Mouse (Mus musculus) T-cell, adult 2 months (primary cell): Measurements from ENCODE around the gene Mpped2.

Experiments
- DNase-seq: peaks from one replicate; pipeline ENCODE4 v3.0.0; 2022; ENCODE audit warnings: low spot score

Gene Mpped2

DNA sequence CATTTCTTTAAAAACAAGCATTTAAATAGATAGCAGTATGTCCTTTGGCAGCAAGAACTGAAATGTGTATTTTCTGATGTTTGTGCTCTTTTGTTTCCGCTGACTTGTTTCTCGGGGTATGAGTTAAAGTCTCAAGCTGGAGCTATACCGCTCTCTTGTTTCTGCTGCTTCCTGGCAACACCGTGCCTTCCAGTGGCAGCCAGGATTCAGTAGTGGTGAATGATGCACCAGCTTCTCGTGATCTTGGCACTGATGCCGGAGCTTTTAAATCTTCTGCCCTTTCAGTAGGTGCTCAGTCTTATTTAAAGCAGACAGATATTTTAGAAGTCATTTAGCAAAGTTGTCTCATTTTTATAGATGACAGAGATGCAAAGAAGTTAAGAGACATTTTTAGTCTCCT is 53.1 kb downstream of the Mpped2 start:
- no peak for DNase-seq

DNA sequence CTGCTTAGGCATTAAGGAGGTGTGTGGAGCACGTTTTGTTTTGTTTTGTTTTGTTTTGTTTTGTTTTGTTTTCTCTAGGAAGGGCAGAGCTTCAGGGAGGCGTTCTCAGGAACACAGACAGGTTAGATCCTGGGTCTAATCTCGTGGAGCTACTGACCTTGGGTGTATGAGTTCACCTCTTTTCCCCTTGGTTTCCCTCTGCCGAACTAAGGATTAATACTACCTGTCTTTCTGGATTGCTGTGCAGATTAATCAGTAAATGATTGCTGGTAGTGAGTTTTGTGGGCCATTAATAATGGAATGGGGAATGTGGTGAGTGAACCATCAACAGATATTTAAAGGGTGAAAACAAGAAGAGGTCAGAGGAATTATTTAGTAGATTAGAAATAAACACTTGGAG is 53.8 kb downstream of the Mpped2 start:
- no peak for DNase-seq

GRCm38 (mm10) chr2:106747342-106747741 is 54.3 kb downstream of the Mpped2 start:
- DNase-seq = no peak

- no peak for DNase-seq
Measured at GRCm38 (mm10) chr2:106750878-106751277, 57.8 kb downstream of the Mpped2 start.

DNA sequence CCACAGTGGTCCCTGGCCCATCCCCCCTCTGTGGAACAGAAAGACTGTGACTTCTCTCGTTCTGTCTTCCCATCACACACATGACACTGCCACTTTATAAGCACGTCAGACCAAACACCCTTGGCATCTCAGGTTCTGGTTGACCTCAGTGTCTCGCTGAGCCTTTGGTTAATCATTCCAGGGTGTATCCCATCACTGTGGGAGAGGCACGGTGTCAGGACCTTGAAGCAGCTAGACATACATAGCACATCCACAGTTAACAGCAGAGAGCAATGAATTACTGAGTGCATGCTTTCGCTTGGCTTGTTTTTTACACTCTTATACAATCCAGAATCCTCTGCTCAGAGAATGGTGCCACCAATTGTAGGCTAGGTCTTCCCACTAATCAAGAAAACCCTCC is 60.6 kb downstream of the Mpped2 start:
- DNase-seq = no peak

DNA sequence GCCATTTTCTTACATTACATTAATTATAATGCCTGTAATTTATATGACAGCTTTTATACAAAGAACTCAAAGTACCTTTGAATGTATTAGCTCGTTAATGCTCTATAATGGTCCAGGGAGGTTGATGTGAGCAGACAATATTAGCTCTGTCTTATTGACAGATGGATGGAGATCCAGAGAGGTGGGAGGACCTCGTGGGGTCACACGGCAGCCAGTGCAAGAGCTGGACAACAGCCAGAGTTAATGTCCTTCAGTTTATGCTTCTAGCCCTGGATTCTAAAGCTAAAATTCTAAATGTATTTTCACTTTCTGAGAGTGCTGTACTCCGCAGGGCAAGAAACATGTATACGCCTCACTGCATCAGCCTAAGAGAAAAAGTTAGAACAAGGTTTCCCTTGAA is 61.6 kb downstream of the Mpped2 start:
- DNase-seq = no peak

GRCm38 (mm10) chr2:106756354-106757103 is 63.5 kb downstream of the Mpped2 start:
- DNase-seq = no peak

- DNase-seq = no peak
Measured at GRCm38 (mm10) chr2:106762920-106763319, 69.9 kb downstream of the Mpped2 start.

- no peak for DNase-seq
Measured at GRCm38 (mm10) chr2:106769236-106769635, 76.2 kb downstream of the Mpped2 start.

GRCm38 (mm10) chr2:106772643-106773042 is 79.6 kb downstream of the Mpped2 start:
- no peak for DNase-seq

GRCm38 (mm10) chr2:106774251-106775196 is 81.5 kb downstream of the Mpped2 start:
- no peak for DNase-seq

- DNase-seq = no peak
Measured at GRCm38 (mm10) chr2:106775994-106776393, 82.9 kb downstream of the Mpped2 start.

DNA sequence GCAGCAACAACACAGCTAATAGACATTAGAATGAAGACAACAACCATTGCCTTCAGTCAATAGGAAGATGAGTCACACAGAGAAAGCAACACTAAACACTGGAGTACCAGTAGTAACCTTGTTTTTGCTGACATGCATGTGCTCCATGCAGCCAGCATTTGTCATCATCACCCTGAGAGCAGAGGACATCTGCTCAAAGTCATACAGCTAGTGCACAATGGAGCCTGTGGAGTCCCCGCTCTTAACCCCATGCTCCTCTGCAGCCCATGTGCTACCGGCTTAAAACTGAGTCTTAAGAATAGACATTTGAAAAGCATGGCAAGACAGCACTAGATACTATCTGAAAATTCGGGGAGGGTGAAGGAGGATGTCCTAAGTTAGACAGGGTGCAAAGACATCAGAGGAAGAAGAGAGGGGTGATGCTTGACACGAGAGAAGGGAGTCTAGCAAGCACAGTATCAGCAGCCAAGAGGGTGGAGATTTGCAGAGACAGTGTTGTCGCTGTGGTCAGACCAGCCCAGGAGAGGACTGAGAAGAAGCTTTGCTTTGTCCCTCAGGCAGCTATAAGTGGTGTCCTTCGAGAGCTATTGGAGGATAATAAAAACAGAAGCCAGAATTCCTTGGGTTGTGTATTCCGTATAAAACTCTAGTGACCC is 85.9 kb downstream of the Mpped2 start:
- no peak for DNase-seq

- DNase-seq = no peak
Measured at GRCm38 (mm10) chr2:106781181-106782179, 88.4 kb downstream of the Mpped2 start.

DNA sequence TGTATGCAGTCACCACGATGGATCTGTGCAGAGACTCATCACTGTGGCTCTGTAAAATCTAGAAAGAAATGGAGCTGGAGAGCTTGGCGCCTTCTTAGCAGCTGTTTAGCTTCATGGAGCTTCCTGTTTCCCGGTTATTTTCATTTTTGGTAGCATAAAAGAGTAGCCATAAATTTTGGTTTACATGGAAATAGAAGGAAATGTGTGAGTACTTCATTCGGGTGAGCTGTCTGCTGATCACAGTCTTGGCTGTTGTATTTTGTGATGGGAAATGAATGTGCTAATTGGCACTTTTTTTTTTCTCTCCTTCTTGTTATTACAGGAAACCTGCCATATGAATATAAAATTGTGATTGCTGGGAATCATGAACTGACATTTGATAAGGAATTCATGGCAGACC is 90.2 kb downstream of the Mpped2 start:
- no peak for DNase-seq

DNA sequence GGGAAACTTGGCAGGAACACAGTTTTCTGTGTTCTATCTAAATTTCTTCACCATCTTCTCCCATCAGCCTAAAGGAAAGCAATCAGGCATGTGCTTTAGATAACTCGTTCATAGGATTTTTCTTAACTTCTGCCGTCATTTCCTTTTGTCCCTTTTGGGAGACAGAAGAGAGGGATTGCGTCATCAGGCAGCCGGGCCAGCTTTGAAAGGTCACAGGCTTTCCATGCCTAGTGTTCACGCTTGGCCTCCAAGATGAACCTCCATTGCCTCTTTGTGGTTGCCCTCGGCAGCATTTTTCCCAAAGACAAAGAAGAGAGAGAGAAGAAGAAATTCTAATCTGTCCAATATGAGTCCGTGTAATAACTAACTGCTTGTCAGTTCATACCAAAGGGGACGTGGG is 95.0 kb downstream of the Mpped2 start:
- DNase-seq = no peak

DNA sequence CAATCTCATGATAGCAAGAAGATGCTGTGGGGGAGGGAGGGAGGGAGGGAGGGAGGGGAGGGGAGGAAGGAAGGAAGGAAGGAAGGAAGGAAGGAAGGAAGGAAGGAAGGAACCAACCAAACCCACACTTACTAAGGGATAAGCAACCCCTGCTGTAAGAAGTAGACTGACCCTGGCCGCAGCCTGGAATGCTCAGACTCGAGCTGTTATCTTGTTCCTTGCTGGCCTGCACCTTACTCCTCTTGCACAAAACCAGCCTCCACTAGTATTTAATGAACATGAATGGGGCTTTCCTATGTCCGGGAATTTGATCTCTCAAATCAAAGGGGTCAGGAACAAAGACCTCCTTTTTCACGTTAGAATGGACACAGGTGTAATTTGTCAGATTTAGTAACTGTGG is 95.5 kb downstream of the Mpped2 start:
- DNase-seq = no peak

GRCm38 (mm10) chr2:106789694-106790328 is 96.7 kb downstream of the Mpped2 start:
- DNase-seq = no peak

DNA sequence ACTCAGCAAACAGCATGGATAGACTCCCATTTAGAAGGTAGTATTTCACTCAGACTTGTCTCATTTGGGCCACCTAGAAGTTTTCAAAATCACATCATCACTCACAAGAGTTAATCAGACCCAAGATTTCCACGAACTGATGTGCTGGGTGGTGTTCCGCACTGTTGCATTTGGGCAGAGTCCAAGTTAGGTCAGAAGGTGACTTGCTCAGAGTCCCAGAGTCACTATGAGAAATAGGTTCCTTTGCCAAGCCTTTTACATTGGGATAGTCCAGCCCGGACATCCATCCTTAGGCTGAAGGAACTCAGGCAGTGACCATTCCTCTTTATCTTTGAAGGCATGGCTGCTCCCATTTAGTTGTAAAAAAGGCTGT is 97.2 kb downstream of the Mpped2 start:
- DNase-seq = no peak

- DNase-seq = no peak
Measured at GRCm38 (mm10) chr2:106796246-106796645, 103.2 kb downstream of the Mpped2 start.

- DNase-seq = no peak
Measured at GRCm38 (mm10) chr2:106797855-106798254, 104.8 kb downstream of the Mpped2 start.
